Mouse (Mus musculus) heart, adult 2 months (tissue): ENCODE results near the gene Stx11.

Source experiments
- CTCF ChIP-seq: fragments of 200-600 bp; IDR thresholded peaks from 2 replicates; pipeline ENCODE4 v1.8.1; 2022; ENCODE audit warnings: antibody characterized with exemption, mild to moderate bottlenecking, moderate library complexity
- POLR2A ChIP-seq: fragments of 200-500 bp; IDR thresholded peaks from 2 replicates; pipeline ENCODE4 v1.6.1; 2011; ENCODE audit warnings: mild to moderate bottlenecking, low read depth, low read length, control low read depth; ENCODE audit not compliant: insufficient read depth

DNA sequence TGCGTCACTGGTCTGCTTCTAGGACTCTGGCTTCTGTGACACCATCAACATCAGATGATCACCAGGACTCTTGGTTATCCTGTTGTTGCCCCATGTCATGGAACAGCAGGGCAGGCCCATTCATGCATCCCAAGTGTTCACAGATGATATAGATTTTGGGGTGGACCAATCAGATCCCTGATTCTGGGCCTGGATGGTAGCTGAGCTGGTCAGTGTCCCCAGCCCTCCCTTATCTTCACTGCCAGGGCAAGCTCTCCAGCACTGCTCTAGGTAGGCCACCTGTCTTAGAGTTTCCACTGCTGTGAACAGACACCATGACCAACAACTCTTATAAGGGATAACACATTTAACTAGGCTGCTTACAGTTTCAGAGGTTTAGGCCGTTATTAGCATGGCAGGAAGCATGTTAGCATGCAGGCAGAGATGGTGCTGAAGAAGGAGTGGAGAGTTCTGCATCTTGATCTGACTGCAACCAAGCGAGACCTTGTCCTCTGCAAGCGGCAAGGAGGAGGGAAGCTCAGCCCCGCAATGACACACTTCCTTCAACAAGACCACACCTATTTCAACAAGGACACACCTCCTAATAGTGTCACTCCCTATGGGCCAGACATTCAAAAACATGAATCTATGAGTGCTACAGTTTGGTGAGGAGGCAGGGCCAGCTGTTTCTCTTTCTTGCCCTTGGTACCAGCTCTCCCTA, 60.5 kb downstream of the Stx11 start:
- no peak for TF ChIP-seq CTCF
- TF ChIP-seq POLR2A, result no peak
